Mouse (Mus musculus) MEL (cell line): ENCODE measurements around the gene Apbb1ip.

Experiments
- CTCF ChIP-seq, 3 experiments: IDR thresholded peaks in 2 of 3; conservative IDR thresholded peaks in 1 of 3; 2 replicates each; pipeline ENCODE4 v1.5.1; 2011 to 2012; ENCODE audit warnings: low read length in 3 of 3, low read depth in 2 of 3, mild to moderate bottlenecking in 2 of 3, improper control_type of control experiment in 1 of 3, inconsistent platforms in 1 of 3, mixed read lengths in 1 of 3, moderate library complexity in 1 of 3; ENCODE audit not compliant: control insufficient read depth in 1 of 3, insufficient read depth in 1 of 3, poor library complexity in 1 of 3, severe bottlenecking in 1 of 3
- EP300 ChIP-seq, 2 experiments: IDR thresholded peaks; 2 replicates each; pipeline ENCODE4 v1.6.1; 2011; ENCODE audit warnings: improper control_type of control experiment in 2 of 2, low read length in 2 of 2, low read depth in 1 of 2, mild to moderate bottlenecking in 1 of 2
- ETS1 ChIP-seq: IDR thresholded peaks from 2 replicates; pipeline ENCODE4 v1.6.1; 2012; ENCODE audit warnings: low read depth, mild to moderate bottlenecking, inconsistent platforms, low read length, improper control_type of control experiment, moderate library complexity
- GATA1 ChIP-seq: IDR thresholded peaks from 2 replicates; pipeline ENCODE4 v1.6.1; 2011; ENCODE audit warnings: low read depth, low read length, improper control_type of control experiment
- MAFK ChIP-seq: IDR thresholded peaks from 2 replicates; pipeline ENCODE4 v1.6.1; 2011; ENCODE audit warnings: low read depth, mild to moderate bottlenecking, low read length, improper control_type of control experiment, borderline replicate concordance
- NELFE ChIP-seq: IDR thresholded peaks from 2 replicates; pipeline ENCODE4 v1.6.1; 2011; ENCODE audit warnings: low read depth, low read length, improper control_type of control experiment
- NRF1 ChIP-seq: IDR thresholded peaks from 2 replicates; pipeline ENCODE4 v1.6.1; 2014; ENCODE audit warnings: low read depth, mild to moderate bottlenecking, inconsistent platforms, low read length, improper control_type of control experiment, moderate library complexity; ENCODE audit not compliant: poor library complexity, insufficient read depth, severe bottlenecking
- POLR2A ChIP-seq, 2 experiments: IDR thresholded peaks; 2 replicates each; pipeline ENCODE4 v1.6.1; 2011 to 2012; ENCODE audit warnings: low read length in 2 of 2, mild to moderate bottlenecking in 2 of 2, control low read depth in 1 of 2, improper control_type of control experiment in 1 of 2, low read depth in 1 of 2, moderate library complexity in 1 of 2; ENCODE audit not compliant: control insufficient read depth in 1 of 2, insufficient read depth in 1 of 2, poor library complexity in 1 of 2
- SMC3 ChIP-seq: IDR thresholded peaks from 2 replicates; pipeline ENCODE4 v1.6.1; 2011; ENCODE audit warnings: low read depth, low read length, improper control_type of control experiment
- TAL1 ChIP-seq: IDR thresholded peaks from 2 replicates; pipeline ENCODE4 v1.6.1; 2012; ENCODE audit warnings: mild to moderate bottlenecking, inconsistent platforms, low read length, moderate library complexity, mixed read lengths
- UBTF ChIP-seq: IDR thresholded peaks from 2 replicates; pipeline ENCODE4 v1.6.1; 2012; ENCODE audit warnings: low read depth, mild to moderate bottlenecking, inconsistent platforms, low read length, improper control_type of control experiment, moderate library complexity, borderline replicate concordance; ENCODE audit not compliant: insufficient read depth

- no peak for TF ChIP-seq CTCF (IDR thresholded peaks at IDR 0.05 in 2 of 3, conservative IDR thresholded peaks at IDR 0.05 in 1 of 3; ENCODE audit: control insufficient read depth in 1 of 3, insufficient read depth in 1 of 3, low read depth in 2 of 3, low read length in 3 of 3, poor library complexity in 1 of 3, severe bottlenecking in 1 of 3)
- no peak for TF ChIP-seq SMC3
- no peak for TF ChIP-seq NELFE
- TF ChIP-seq POLR2A (IDR thresholded peaks at IDR 0.05; ENCODE audit: control insufficient read depth in 1 of 2, insufficient read depth in 1 of 2, low read depth in 1 of 2, low read length in 2 of 2, poor library complexity in 1 of 2) = no peak
- TF ChIP-seq ETS1 = peak; percentile 73
- TF ChIP-seq TAL1 = peak; percentile 13; the same call in 1 of the 2 replicates
- 0 out of 2 replicates have a peak, but pooled peaks have one; percentile 29 for TF ChIP-seq GATA1
- TF ChIP-seq EP300 (IDR thresholded peaks at IDR 0.05; ENCODE audit: low read depth in 1 of 2, low read length in 2 of 2) = peak in 1 of 2 experiments; percentile 36; a peak in 3 of 4 replicates
- no peak for TF ChIP-seq UBTF
- no peak for TF ChIP-seq NRF1
- no peak for TF ChIP-seq MAFK
These were observed 3.9 kb downstream of the Apbb1ip start for GRCm38 (mm10) chr2:22777757-22778156.
